Mouse (Mus musculus): ENCODE results near the gene Zpr1.

DNA sequence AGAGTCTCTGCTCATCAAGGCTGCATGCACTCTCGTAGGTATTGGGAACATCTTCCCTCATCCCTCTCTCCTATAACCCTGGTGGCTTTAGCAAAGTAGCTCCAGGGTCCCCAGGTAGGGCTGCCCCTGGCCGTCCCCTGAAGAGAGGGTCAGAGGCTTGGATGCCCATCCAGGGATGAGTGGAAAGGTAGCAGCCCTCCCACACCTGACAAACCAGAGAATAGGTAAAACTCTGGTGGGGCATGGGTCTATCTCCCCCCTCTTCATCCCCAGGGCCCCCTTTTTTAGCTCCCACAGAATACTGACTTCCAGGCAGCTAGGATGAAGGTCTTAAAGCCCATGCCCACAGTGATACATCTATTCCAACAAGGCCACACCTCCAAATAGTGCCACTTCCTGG, 47.6 kb downstream of the Zpr1 start:
- no peak for TF ChIP-seq CTCF (IDR thresholded peaks at IDR 0.05; ENCODE audit: extremely low read depth, insufficient read depth, insufficient read length, insufficient replicate concordance)
- TF ChIP-seq POLR2A (IDR thresholded peaks at IDR 0.05; ENCODE audit: low read depth, low read length), result no peak

Measured in spleen, adult 2 months (tissue).